Mouse (Mus musculus): Measurements from ENCODE around the gene Ppp1r15b. TPM values are rescaled to one million over a fixed set of nuclear protein-coding genes. Genes with fewer than 3 reads are reported as not detected.

Ppp1r15b gene
- total RNA-seq, 1 experiment = 97.0 TPM

- in situ Hi-C loops (cut with MboI; ENCODE audit: low sequenced_read_pairs in 2 of 2, unreplicated experiment in 2 of 2) = loop anchor here (25.0 kb wide), 2 partner anchors 203 to 453 kb away; partner anchors contain the start of genes Etnk2 (in 1 of the 2), Ren1 (in 1 of the 2) and Snrpe (in 1 of the 2)
- TF ChIP-seq HCFC1 (IDR thresholded peaks at IDR 0.05; ENCODE audit: borderline replicate concordance, insufficient read depth, low read length) (no peak), ZC3H11A (IDR thresholded peaks at IDR 0.05; ENCODE audit: borderline replicate concordance, low read depth, low read length) (no peak), ZNF384 (IDR thresholded peaks at IDR 0.05; ENCODE audit: low read depth, low read length) (no peak), CHD2 (IDR thresholded peaks at IDR 0.05; ENCODE audit: low read depth, low read length) (no peak), MAFK (IDR thresholded peaks at IDR 0.05; ENCODE audit: insufficient read depth, low read depth, low read length) (no peak)
- H3K4me3 ChIP-seq (ENCODE audit: insufficient read depth in 1 of 2, low read depth in 1 of 2, low read length in 2 of 2, poor library complexity in 1 of 2, severe bottlenecking in 1 of 2) = no peak overlapping the region
- no peak overlapping the region for H3K27ac ChIP-seq (ENCODE audit: insufficient read depth, low read depth, low read length, poor library complexity, severe bottlenecking)
- 0 out of 4 replicates have a peak, but pooled peaks cover 0 to 2% of the 10 kb centered on the region in 2 experiments for H3K4me1 ChIP-seq (ENCODE audit: control insufficient read depth in 2 of 2, insufficient read depth in 2 of 2, low read length in 2 of 2, poor library complexity in 1 of 2)
- H3K9me3 ChIP-seq (ENCODE audit: control insufficient read depth, insufficient read depth, low read depth, low read length) = no peaks in the 10 kb centered on the region
- DNase-seq (ENCODE audit: low read depth, low spot score) = no peak
- no peaks in the 10 kb centered on the region for H3K36me3 ChIP-seq (ENCODE audit: control insufficient read depth, insufficient read depth, low read length, poor library complexity, severe bottlenecking)
- H3K9ac ChIP-seq (ENCODE audit: insufficient read depth, low read depth, low read length, poor library complexity, severe bottlenecking) = no peak overlapping the region
Measured at GRCm38 (mm10) chr1:133159128-133159564, 28.2 kb downstream of the Ppp1r15b start.

- Histone ChIP-seq H3K36me3 (ENCODE audit: control insufficient read depth, insufficient read depth, low read length, poor library complexity, severe bottlenecking) (no peaks in the 10 kb centered on the region), H3K27ac (ENCODE audit: insufficient read depth, low read depth, low read length, poor library complexity, severe bottlenecking) (no peak overlapping the region), H3K9ac (ENCODE audit: insufficient read depth, low read depth, low read length, poor library complexity, severe bottlenecking) (no peak overlapping the region), H3K4me1 (ENCODE audit: control insufficient read depth in 2 of 2, insufficient read depth in 2 of 2, low read length in 2 of 2, poor library complexity in 1 of 2) (peaks cover 0 to 2% of the 10 kb centered on the region in 2 experiments; a peak in 1 of 4 replicates), H3K9me3 (ENCODE audit: control insufficient read depth, insufficient read depth, low read depth, low read length) (no peaks in the 10 kb centered on the region), H3K4me3 (ENCODE audit: insufficient read depth in 1 of 2, low read depth in 1 of 2, low read length in 2 of 2, poor library complexity in 1 of 2, severe bottlenecking in 1 of 2) (no peak overlapping the region)
- in situ Hi-C loops (cut with MboI; ENCODE audit: low sequenced_read_pairs in 2 of 2, unreplicated experiment in 2 of 2) = loop anchor here (25.0 kb wide), 2 partner anchors 201 to 451 kb away; partner anchors contain the start of genes Etnk2 (in 1 of the 2), Ren1 (in 1 of the 2) and Snrpe (in 1 of the 2)
- no peak for DNase-seq (ENCODE audit: low read depth, low spot score)
- TF ChIP-seq HCFC1 (IDR thresholded peaks at IDR 0.05; ENCODE audit: borderline replicate concordance, insufficient read depth, low read length) (no peak), ZNF384 (IDR thresholded peaks at IDR 0.05; ENCODE audit: low read depth, low read length) (no peak), CHD2 (IDR thresholded peaks at IDR 0.05; ENCODE audit: low read depth, low read length) (no peak), MAFK (IDR thresholded peaks at IDR 0.05; ENCODE audit: insufficient read depth, low read depth, low read length) (no peak), ZC3H11A (IDR thresholded peaks at IDR 0.05; ENCODE audit: borderline replicate concordance, low read depth, low read length) (no peak)
Measured at GRCm38 (mm10) chr1:133161559-133161958, 30.6 kb downstream of the Ppp1r15b start.

GRCm38 (mm10) chr1:133162046-133162445 lies 31.1 kb downstream of the Ppp1r15b start:
- no peak overlapping the region for H3K27ac ChIP-seq (ENCODE audit: insufficient read depth, low read depth, low read length, poor library complexity, severe bottlenecking)
- no peaks in the 10 kb centered on the region for H3K9me3 ChIP-seq (ENCODE audit: control insufficient read depth, insufficient read depth, low read depth, low read length)
- DNase-seq (ENCODE audit: low read depth, low spot score) = no peak
- no peak overlapping the region for H3K4me3 ChIP-seq (ENCODE audit: insufficient read depth in 1 of 2, low read depth in 1 of 2, low read length in 2 of 2, poor library complexity in 1 of 2, severe bottlenecking in 1 of 2)
- H3K4me1 ChIP-seq (ENCODE audit: control insufficient read depth in 2 of 2, insufficient read depth in 2 of 2, low read length in 2 of 2, poor library complexity in 1 of 2) = peaks cover 0 to 2% of the 10 kb centered on the region in 2 experiments; a peak in 1 of 4 replicates
- no peak overlapping the region for H3K9ac ChIP-seq (ENCODE audit: insufficient read depth, low read depth, low read length, poor library complexity, severe bottlenecking)
- H3K36me3 ChIP-seq (ENCODE audit: control insufficient read depth, insufficient read depth, low read length, poor library complexity, severe bottlenecking) = no peaks in the 10 kb centered on the region
- no peak for TF ChIP-seq CHD2 (IDR thresholded peaks at IDR 0.05; ENCODE audit: low read depth, low read length)
- no peak for TF ChIP-seq HCFC1 (IDR thresholded peaks at IDR 0.05; ENCODE audit: borderline replicate concordance, insufficient read depth, low read length)
- TF ChIP-seq MAFK (IDR thresholded peaks at IDR 0.05; ENCODE audit: insufficient read depth, low read depth, low read length) = no peak
- TF ChIP-seq ZC3H11A (IDR thresholded peaks at IDR 0.05; ENCODE audit: borderline replicate concordance, low read depth, low read length) = no peak
- no peak for TF ChIP-seq ZNF384 (IDR thresholded peaks at IDR 0.05; ENCODE audit: low read depth, low read length)
- in situ Hi-C loops (cut with MboI; ENCODE audit: low sequenced_read_pairs in 2 of 2, unreplicated experiment in 2 of 2) = loop anchor here (25.0 kb wide), 2 partner anchors 200 to 450 kb away; partner anchors contain the start of genes Etnk2 (in 1 of the 2), Ren1 (in 1 of the 2) and Snrpe (in 1 of the 2)

GRCm38 (mm10) chr1:133162981-133163380 lies 32.0 kb downstream of the Ppp1r15b start:
- Histone ChIP-seq H3K36me3 (ENCODE audit: control insufficient read depth, insufficient read depth, low read length, poor library complexity, severe bottlenecking) (no peaks in the 10 kb centered on the region), H3K4me1 (ENCODE audit: control insufficient read depth in 2 of 2, insufficient read depth in 2 of 2, low read length in 2 of 2, poor library complexity in 1 of 2) (peaks cover 0 to 2% of the 10 kb centered on the region in 2 experiments; a peak in 1 of 4 replicates), H3K27ac (ENCODE audit: insufficient read depth, low read depth, low read length, poor library complexity, severe bottlenecking) (no peak overlapping the region), H3K9me3 (ENCODE audit: control insufficient read depth, insufficient read depth, low read depth, low read length) (no peaks in the 10 kb centered on the region), H3K9ac (ENCODE audit: insufficient read depth, low read depth, low read length, poor library complexity, severe bottlenecking) (no peak overlapping the region), H3K4me3 (ENCODE audit: insufficient read depth in 1 of 2, low read depth in 1 of 2, low read length in 2 of 2, poor library complexity in 1 of 2, severe bottlenecking in 1 of 2) (no peak overlapping the region)
- in situ Hi-C loops (cut with MboI; ENCODE audit: low sequenced_read_pairs in 2 of 2, unreplicated experiment in 2 of 2) = loop anchor here (25.0 kb wide), 2 partner anchors 199 to 449 kb away; partner anchors contain the start of genes Etnk2 (in 1 of the 2), Ren1 (in 1 of the 2) and Snrpe (in 1 of the 2)
- TF ChIP-seq CHD2 (IDR thresholded peaks at IDR 0.05; ENCODE audit: low read depth, low read length) (no peak), HCFC1 (IDR thresholded peaks at IDR 0.05; ENCODE audit: borderline replicate concordance, insufficient read depth, low read length) (no peak), ZC3H11A (IDR thresholded peaks at IDR 0.05; ENCODE audit: borderline replicate concordance, low read depth, low read length) (no peak), ZNF384 (IDR thresholded peaks at IDR 0.05; ENCODE audit: low read depth, low read length) (no peak), MAFK (IDR thresholded peaks at IDR 0.05; ENCODE audit: insufficient read depth, low read depth, low read length) (no peak)
- DNase-seq (ENCODE audit: low read depth, low spot score) = no peak
